Mouse (Mus musculus) cerebellum, adult 2 months (tissue): ENCODE measurements around the gene D5Ertd579e. TPM values are rescaled to one million over a fixed set of nuclear protein-coding genes. Genes with fewer than 3 reads are reported as not detected.

ENCODE experiments used
- DNase-seq, 2 experiments: peaks; one replicate each; pipeline ENCODE4 v3.0.0; 2021
- H3K27ac ChIP-seq: fragments of 200-500 bp; 2 replicates; pipeline ENCODE4 v1.5.1; 2012; ENCODE audit warnings: low read length, control low read depth, inconsistent platforms; ENCODE audit not compliant: insufficient read depth
- H3K27me3 ChIP-seq: fragments of 200-500 bp; 2 replicates; pipeline ENCODE4 v1.6.1; 2012; ENCODE audit warnings: inconsistent platforms, mild to moderate bottlenecking, low read length, moderate library complexity; ENCODE audit not compliant: control insufficient read depth, insufficient read depth
- H3K4me1 ChIP-seq: fragments of 200-500 bp; 2 replicates; pipeline ENCODE4 v1.6.1; 2011; ENCODE audit warnings: low read length; ENCODE audit not compliant: control insufficient read depth, insufficient read depth
- H3K4me3 ChIP-seq: fragments of 200-500 bp; replicated peaks from 2 replicates; pipeline ENCODE3; 2011; ENCODE audit warnings: mild to moderate bottlenecking, low read depth, low read length, control low read depth; ENCODE audit not compliant: insufficient read depth
- CTCF ChIP-seq: fragments of 200-500 bp; IDR thresholded peaks from 2 replicates; pipeline ENCODE4 v1.5.1; 2011; ENCODE audit warnings: low read depth, mild to moderate bottlenecking, control low read depth, low read length, moderate library complexity, borderline replicate concordance; ENCODE audit not compliant: insufficient read depth
- POLR2A ChIP-seq: fragments of 200-500 bp; IDR thresholded peaks from 2 replicates; pipeline ENCODE4 v1.6.1; 2011; ENCODE audit warnings: low read length, control low read depth, borderline replicate concordance; ENCODE audit not compliant: insufficient read depth
- WGBS: fragments of 180-500 bp; shearing (Covaris S2); methylation state at CpG from one replicate; pipeline ENCODE4 v1.1.7; 2018; 5-methylcytosine and 5-hydroxymethylcytosine counted together
- polyA plus RNA-seq: library from polyadenylated mRNA; depleted of rRNA; stranded (reverse); fragments of >200 nt; gene quantifications from 2 replicates; pipeline ENCODE4 v1.2.3, GENCODE M21; 2012

Gene D5Ertd579e
- polyA plus RNA-seq, 1 experiment, result 69.4 TPM

GRCm38 (mm10) chr5:36575227-36575626 is 120.6 kb downstream of the D5Ertd579e start:
- peak in 1 of 2 experiments; percentile 35 for DNase-seq
- no peaks in the 10 kb centered on the region for H3K27me3 ChIP-seq
- H3K27ac ChIP-seq, result no peak overlapping the region
- no peak overlapping the region for H3K4me3 ChIP-seq
- peaks cover 3% of the 10 kb centered on the region; the same call in 1 of the 2 replicates for H3K4me1 ChIP-seq
- 47% methylated on average over 3 of the region's 3 CpGs for WGBS
- TF ChIP-seq POLR2A (no peak), CTCF (no peak)

GRCm38 (mm10) chr5:36574147-36574870 is 121.5 kb downstream of the D5Ertd579e start:
- DNase-seq, result no peak
- peaks cover 3% of the 10 kb centered on the region; the same call in 1 of the 2 replicates for H3K4me1 ChIP-seq
- no peak overlapping the region for H3K4me3 ChIP-seq
- H3K27ac ChIP-seq, result no peak overlapping the region
- no peak for TF ChIP-seq CTCF
- TF ChIP-seq POLR2A, result no peak
- WGBS, result 68% methylated on average over 8 of the region's 8 CpGs
- H3K27me3 ChIP-seq, result no peaks in the 10 kb centered on the region

- DNase-seq, result no peak
- 69% methylated on average over 3 of the region's 3 CpGs for WGBS
- no peak overlapping the region for H3K27ac ChIP-seq
- TF ChIP-seq POLR2A (no peak), CTCF (no peak)
- H3K4me3 ChIP-seq, result no peak overlapping the region
- peaks cover 3% of the 10 kb centered on the region; the same call in 1 of the 2 replicates for H3K4me1 ChIP-seq
- H3K27me3 ChIP-seq, result no peaks in the 10 kb centered on the region
These were observed 122.5 kb downstream of the D5Ertd579e start for GRCm38 (mm10) chr5:36573354-36573753.

- Histone ChIP-seq H3K27ac (no peak overlapping the region), H3K4me3 (no peak overlapping the region), H3K4me1 (peaks cover 3% of the 10 kb centered on the region; the same call in 1 of the 2 replicates), H3K27me3 (no peaks in the 10 kb centered on the region)
- DNase-seq, result no peak
- 93% methylated on average over 16 of the region's 16 CpGs for WGBS
- TF ChIP-seq POLR2A, result no peak
- no peak for TF ChIP-seq CTCF
These were observed 124.5 kb downstream of the D5Ertd579e start for GRCm38 (mm10) chr5:36571371-36571770.

- no peak for TF ChIP-seq POLR2A
- no peak overlapping the region for H3K4me3 ChIP-seq
- WGBS, result 74% methylated on average over 4 of the region's 4 CpGs
These were observed 125.1 kb downstream of the D5Ertd579e start for GRCm38 (mm10) chr5:36570546-36571245.

GRCm38 (mm10) chr5:36570098-36570497 is 125.7 kb downstream of the D5Ertd579e start:
- DNase-seq, result no peak
- no peak overlapping the region for H3K4me3 ChIP-seq
- H3K27me3 ChIP-seq, result no peaks in the 10 kb centered on the region
- H3K27ac ChIP-seq, result no peak overlapping the region
- no peaks in the 10 kb centered on the region for H3K4me1 ChIP-seq
- no peak for TF ChIP-seq CTCF
- TF ChIP-seq POLR2A, result no peak
- 89% methylated on average over 7 of the region's 7 CpGs for WGBS

More at GRCm38 (mm10) chr5:36570546-36571245, 125.1 kb downstream of the D5Ertd579e start:
- Histone ChIP-seq H3K27me3 (no peaks in the 10 kb centered on the region), H3K4me1 (no peaks in the 10 kb centered on the region; the same call in 1 of the 2 replicates), H3K27ac (no peak overlapping the region)
- no peak for DNase-seq

- no peak for TF ChIP-seq CTCF
- TF ChIP-seq POLR2A, result no peak
- Histone ChIP-seq H3K4me1 (no peaks in the 10 kb centered on the region), H3K4me3 (no peak overlapping the region), H3K27me3 (no peaks in the 10 kb centered on the region), H3K27ac (no peak overlapping the region)
- no peak for DNase-seq
- 91% methylated on average over 4 of the region's 4 CpGs for WGBS
These were observed 127.7 kb downstream of the D5Ertd579e start for GRCm38 (mm10) chr5:36568118-36568517.
